Mouse (Mus musculus) heart, adult 18-20 months (tissue): Measurements from ENCODE around the gene Osbpl3. TPM values are rescaled to one million over a fixed set of nuclear protein-coding genes. Genes with fewer than 3 reads are reported as not detected.

ENCODE experiments used
- DNase-seq, 2 experiments: peaks; one replicate each; pipeline ENCODE4 v3.0.0; 2021 to 2022; ENCODE audit warnings: mixed read lengths in 1 of 2
- total RNA-seq, 2 experiments: library from RNA; stranded (reverse); gene quantifications; 2 replicates each; pipeline ENCODE4 v1.2.3; 2021

Gene Osbpl3
- total RNA-seq, 2 experiments from 2014 or later, result 23.9 to 25.5 TPM

DNA sequence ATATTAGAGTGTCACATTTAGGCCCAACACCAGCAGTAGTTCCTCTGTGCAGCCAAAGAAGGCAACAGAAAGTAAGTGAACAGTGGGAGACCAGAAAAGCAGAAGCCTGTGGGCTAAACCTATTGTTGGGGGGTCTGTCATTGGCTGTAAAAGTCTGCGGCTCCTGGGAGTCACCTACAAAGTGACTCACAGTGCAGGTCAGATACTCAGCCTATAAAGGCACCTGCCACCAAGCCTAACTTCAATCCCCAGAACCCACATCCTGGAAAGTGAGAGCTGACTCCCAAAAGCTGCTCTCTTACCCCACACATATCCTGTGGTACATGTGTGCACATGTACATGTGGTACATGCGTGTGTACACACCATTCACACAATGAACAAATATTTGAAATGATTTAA is 124.5 kb downstream of the Osbpl3 start:
- no peak for DNase-seq

DNA sequence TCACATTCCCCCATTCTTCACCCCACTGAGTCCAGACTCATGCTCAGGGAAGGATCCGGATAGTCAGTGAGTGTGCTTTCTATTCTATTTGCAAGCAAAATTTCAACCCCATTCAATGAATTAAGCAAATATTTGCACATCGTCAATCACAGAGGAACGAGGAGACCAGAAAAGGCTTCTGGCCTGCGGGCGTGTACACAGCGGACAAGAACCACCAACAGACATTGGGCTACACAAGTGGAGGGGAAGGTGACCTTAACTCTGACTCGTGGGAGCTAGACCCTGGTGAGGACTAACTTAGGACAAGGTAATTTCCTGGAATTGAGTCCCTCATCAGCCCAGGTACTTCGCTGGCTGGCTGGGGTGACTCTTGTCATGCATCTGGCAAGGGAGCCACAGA is 126.6 kb downstream of the Osbpl3 start:
- no peak for DNase-seq

DNA sequence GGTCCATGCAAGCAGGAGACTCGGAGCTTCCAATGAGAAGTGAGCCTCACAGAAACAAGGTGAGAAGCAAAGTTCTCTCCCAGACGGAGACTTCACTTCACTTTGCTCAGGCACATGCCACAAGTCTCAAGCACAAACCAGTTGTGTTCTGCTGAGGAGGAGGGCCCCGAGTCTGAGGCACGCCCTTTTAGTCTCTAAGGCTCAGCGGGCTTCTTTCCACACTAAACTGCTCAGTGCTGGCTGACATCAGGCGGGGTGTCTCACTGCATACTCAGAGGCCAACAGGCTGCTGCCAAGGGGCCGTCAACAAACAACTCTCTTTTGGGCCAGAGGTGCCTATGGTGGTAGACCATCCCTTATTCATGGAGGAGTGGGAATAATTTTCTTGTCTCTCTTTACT is 127.1 kb downstream of the Osbpl3 start:
- DNase-seq, result no peak

- DNase-seq, result no peak
Measured at GRCm38 (mm10) chr6:50326192-50326591, 129.8 kb downstream of the Osbpl3 start.

DNA sequence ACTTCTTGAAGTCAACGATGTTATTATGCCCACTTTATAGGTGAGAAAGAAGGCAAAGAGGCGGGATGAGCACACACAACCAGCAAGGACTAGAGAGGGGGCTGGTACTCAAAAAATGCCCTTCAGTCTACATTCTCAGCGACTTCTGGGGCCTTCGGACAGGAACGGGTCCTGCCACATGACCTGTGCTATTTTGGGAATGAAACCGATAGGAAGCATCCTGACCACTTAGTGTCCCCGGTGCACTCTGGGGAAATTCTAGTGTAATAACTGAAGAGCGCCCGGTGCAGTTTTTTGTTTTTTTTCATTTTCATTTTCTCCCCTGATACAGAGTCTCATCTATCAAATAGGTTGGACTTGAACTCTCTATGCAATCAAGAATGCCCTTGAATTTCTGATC is 130.5 kb downstream of the Osbpl3 start:
- DNase-seq, result no peak

DNA sequence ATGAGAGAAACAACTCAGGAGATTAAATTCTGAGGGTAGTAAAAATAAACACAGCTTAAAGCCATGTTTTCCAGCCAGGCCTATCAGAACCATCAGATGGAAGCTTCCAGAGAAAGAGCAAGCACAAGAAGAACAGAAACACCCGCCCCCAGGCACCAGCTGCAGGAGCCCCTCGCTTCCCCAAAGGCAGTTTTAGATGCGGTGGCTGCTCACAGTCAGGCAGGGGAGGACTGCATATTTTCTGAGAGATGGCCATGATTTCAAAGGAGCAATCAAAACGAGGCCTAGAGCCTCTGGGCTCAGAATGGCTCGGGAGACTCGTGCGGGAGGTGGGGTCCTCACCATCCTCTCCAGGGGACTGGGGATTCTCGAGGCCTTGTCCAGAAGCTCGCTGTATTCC is 133.4 kb downstream of the Osbpl3 start:
- no peak for DNase-seq

GRCm38 (mm10) chr6:50321739-50322138 is 134.3 kb downstream of the Osbpl3 start:
- no peak for DNase-seq

- no peak for DNase-seq
Measured at GRCm38 (mm10) chr6:50318590-50319172, 137.3 kb downstream of the Osbpl3 start.

GRCm38 (mm10) chr6:50318150-50318549 is 137.9 kb downstream of the Osbpl3 start:
- no peak for DNase-seq

GRCm38 (mm10) chr6:50316795-50317505 is 139.1 kb downstream of the Osbpl3 start:
- no peak for DNase-seq

DNA sequence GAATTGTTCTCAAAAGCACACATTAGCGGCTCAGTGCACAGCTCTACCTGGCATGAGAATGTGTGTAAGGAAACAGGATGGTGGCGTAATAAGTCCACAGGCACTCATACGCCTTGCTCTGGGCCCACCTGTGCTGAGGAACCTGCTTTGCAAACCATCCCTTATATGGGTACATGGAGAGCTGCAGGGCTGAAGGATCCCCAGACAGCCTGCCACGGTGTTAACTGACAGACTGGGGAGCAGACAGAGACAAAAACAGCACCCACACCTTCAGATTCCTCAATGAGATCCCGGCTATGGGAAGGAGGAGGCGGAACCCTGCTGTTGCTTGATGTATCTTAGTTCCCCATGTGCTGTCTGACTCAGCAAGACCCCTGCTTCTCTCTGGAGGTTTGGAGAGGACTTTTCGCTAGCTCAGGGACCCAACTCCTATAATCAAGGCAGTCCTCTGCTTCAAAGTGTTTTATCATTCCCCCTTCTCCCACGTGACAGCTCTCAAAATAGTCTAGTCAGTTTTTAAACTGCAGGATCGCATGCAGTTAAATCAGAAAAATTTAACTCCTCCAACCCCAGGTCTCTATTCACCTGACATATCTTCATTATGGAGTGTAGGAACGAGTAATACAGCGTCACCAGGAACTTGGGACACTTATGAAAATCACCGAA is 141.5 kb downstream of the Osbpl3 start:
- DNase-seq, result peak; percentile 27 to 49

DNA sequence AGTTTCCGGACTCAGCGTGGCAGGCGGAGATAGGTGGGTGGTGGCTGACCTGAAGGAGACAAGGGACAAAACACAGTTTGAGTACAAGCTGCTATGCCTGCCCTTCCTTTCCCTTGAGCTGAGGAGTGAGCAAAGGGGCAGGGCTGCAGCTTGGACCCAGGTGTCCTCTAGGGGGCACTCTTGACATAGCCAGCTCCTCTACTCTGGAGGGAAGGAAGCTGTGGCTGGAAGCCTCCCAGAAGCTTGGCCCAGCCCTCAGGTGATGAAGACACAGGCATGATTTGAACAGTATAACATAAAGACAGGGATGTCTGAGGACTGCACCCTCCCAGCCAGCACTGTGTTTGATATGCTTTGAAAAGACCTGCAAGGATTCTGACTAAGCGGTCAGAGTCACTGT is 143.4 kb downstream of the Osbpl3 start:
- peak; percentile 75 to 84 for DNase-seq

DNA sequence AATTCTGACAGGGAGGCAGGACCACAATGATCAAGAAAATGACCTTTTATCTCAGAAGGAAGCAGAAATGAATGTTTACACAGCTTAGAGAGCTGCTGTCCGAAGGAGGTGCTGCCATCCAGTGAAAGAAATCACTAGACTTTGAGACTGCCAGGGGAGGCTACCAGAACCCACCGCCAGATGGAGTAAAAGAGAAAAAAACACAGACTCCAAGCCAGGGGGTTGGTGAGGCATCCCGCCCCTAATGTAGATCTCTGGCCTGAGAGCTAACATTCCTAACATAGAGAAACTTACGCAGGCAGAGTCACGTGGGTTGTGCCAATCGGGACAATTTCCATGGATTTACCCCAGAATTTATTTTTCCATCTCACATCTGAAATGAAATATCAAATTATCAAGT is 147.0 kb downstream of the Osbpl3 start:
- DNase-seq, result peak; percentile 18 to 31

GRCm38 (mm10) chr6:50306625-50307024 is 149.4 kb downstream of the Osbpl3 start:
- DNase-seq, result no peak

DNA sequence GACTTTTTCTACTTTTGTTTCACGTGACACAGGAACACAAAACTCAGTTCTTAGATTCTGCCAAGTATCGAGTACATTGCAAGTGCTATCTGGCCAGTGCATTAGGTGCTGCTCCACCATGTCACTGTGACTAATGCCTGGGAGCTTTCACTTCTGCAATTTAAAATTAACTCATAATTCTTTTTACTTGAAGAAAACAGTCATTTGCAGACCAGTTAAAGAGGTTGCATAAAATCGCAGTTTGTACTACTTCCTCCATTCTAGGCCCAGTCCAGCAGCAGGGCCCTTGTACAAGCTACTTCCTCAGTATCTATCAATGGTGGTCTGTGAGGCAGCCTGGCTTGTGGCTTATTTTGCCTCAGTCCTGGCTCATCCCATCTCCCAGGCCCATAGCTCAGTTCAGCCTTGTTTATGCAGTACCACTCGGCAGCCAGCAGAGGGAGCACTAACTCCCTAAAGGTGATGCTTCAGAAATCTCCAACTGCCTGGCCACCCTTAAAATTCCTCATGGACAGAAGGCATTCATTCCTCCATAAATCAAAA is 151.0 kb downstream of the Osbpl3 start:
- DNase-seq, result peak; percentile 79 to 89

- DNase-seq, result no peak
Measured at GRCm38 (mm10) chr6:50301121-50301520, 154.9 kb downstream of the Osbpl3 start.

- no peak for DNase-seq
Measured at GRCm38 (mm10) chr6:50300622-50301021, 155.4 kb downstream of the Osbpl3 start.

DNA sequence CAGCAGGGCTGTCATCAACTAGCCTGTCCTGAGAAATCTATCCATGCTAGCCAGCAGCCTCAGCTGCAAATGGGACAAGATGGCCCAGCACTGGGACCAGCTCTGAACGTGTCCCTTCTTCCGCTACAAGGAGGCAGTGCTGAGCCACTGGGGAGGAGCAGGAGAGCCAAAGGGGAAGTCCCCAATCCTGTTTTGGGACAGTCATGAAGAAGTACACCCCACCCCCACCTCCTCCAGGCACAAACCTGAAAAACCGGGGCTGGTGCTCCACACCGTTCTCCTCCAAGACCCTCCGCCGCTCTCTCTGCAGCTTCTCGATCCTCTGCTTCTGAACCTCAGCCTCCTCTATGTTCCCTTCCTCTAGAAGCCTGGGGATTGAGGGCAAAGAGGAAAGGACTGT is 156.9 kb downstream of the Osbpl3 start:
- no peak for DNase-seq

- no peak for DNase-seq
Measured at GRCm38 (mm10) chr6:50297671-50298070, 158.3 kb downstream of the Osbpl3 start.

- DNase-seq, result no peak
Measured at GRCm38 (mm10) chr6:50295136-50295535, 160.9 kb downstream of the Osbpl3 start.

GRCm38 (mm10) chr6:50294128-50294527 is 161.9 kb downstream of the Osbpl3 start:
- DNase-seq, result peak; percentile 79 to 88

GRCm38 (mm10) chr6:50291650-50292049 is 164.4 kb downstream of the Osbpl3 start:
- no peak for DNase-seq

GRCm38 (mm10) chr6:50286881-50287280 is 169.1 kb downstream of the Osbpl3 start:
- no peak for DNase-seq
